Mouse (Mus musculus) thymus, postnatal 0 days (tissue): Measurements from ENCODE around the gene Ptger1. TPM values are rescaled to one million over a fixed set of nuclear protein-coding genes. Genes with fewer than 3 reads are reported as not detected.
A peak's percentile ranks its signal among the peaks of the same experiment; 100 is the strongest.

Source experiments
- DNase-seq: peaks from one replicate; pipeline ENCODE4 v3.0.0-alpha.2; 2015; ENCODE audit warnings: low spot score
- polyA plus RNA-seq: library from polyadenylated mRNA; unstranded; fragments of >200 nt; fragmentation: Nextera tagmentation; extraction: Ambion mirVana; gene quantifications from 2 replicates; pipeline ENCODE4 v1.2.1, GENCODE M21; 2015

Ptger1 gene
- polyA plus RNA-seq, 1 experiment from 2014 or later, result 0.82 TPM

GRCm38 (mm10) chr8:83695351-83696106, 29.1 kb downstream of the Ptger1 start:
- DNase-seq, result peak; percentile 74

GRCm38 (mm10) chr8:83697374-83698220, 31.1 kb downstream of the Ptger1 start:
- DNase-seq, result no peak

GRCm38 (mm10) chr8:83698291-83698660, 31.8 kb downstream of the Ptger1 start:
- DNase-seq, result peak; percentile 87

- peak; percentile 74 for DNase-seq
These were observed 32.4 kb downstream of the Ptger1 start, which contains the start of gene Pkn1 for GRCm38 (mm10) chr8:83698661-83699453. Gene Pkn1 (minus strand): TSS chr8:83699179.

GRCm38 (mm10) chr8:83699566-83699965, 33.1 kb downstream of the Ptger1 start:
- peak; percentile 59 for DNase-seq

- no peak for DNase-seq
These were observed 34.1 kb downstream of the Ptger1 start for GRCm38 (mm10) chr8:83700423-83701085.

- DNase-seq, result no peak
These were observed 36.9 kb downstream of the Ptger1 start for GRCm38 (mm10) chr8:83703426-83703825.

GRCm38 (mm10) chr8:83706411-83706810, 39.9 kb downstream of the Ptger1 start:
- no peak for DNase-seq

GRCm38 (mm10) chr8:83707554-83707953, 41.1 kb downstream of the Ptger1 start:
- no peak for DNase-seq

- DNase-seq, result no peak
These were observed 48.2 kb downstream of the Ptger1 start for GRCm38 (mm10) chr8:83714676-83715030.

GRCm38 (mm10) chr8:83715031-83715690, 48.7 kb downstream of the Ptger1 start, which contains the start of gene Ddx39:
Gene Ddx39 (plus strand): TSS chr8:83715177.
- DNase-seq, result peak; percentile 98

- no peak for DNase-seq
These were observed 49.3 kb downstream of the Ptger1 start for GRCm38 (mm10) chr8:83715771-83716170.

- no peak for DNase-seq
These were observed 50.1 kb downstream of the Ptger1 start for GRCm38 (mm10) chr8:83716563-83716962.

GRCm38 (mm10) chr8:83719048-83719447, 52.6 kb downstream of the Ptger1 start:
- no peak for DNase-seq

GRCm38 (mm10) chr8:83719693-83720092, 53.2 kb downstream of the Ptger1 start:
- no peak for DNase-seq

- no peak for DNase-seq
These were observed 55.0 kb downstream of the Ptger1 start for GRCm38 (mm10) chr8:83721405-83722025.
